Mouse (Mus musculus) spleen, adult 18-20 months (tissue): ENCODE data around the gene Mcat.

Experiments
- DNase-seq, 2 experiments: peaks; one replicate each; pipeline ENCODE4 v3.0.0; 2022; ENCODE audit warnings: mixed read lengths in 2 of 2

Gene Mcat

DNA sequence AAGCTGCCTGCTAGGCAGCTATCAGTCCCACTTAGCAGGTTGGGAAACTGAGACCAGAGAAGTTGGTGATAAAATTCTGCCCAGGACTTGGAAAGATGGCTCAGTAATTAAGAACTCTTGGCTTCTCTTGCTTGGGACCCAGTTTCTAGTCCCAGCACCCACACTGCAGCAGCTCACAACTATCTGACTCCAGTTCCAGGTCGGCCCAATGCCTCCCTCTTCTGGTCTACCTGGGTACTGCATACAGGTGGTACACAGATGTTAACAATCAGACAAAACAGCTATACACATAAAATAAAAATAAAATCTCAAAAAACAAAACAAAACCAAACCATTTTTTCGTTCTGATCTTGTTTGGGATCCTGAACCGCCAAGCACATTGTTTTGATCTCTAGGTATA, 63.2 kb downstream of the Mcat start:
- peak in 1 of 2 experiments; percentile 58 for DNase-seq

DNA sequence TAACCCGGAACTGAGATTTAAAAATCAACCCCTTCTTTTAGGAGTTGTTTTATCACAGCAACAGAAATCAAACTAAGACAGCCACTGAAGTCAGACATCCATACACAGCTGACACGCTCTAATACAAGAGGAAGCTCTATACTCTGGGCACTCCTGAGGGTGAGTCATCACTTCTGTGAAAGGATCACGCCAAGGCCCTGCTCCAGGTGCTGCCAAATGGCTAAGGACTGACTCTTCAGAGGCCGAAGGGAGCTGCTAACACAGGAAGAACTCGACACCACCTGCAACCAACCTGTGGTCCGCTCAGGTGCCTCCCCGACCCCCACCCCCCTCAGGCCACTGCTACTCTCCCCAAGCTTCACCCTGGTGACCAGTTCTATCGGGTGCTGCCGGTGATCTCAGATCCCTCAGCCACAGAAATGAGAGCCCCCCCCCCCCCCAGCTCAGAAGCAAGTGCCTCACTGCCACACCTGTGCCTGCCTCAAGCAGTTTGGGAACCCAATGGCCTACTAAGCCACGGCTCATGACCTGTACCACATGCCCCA, 64.3 kb downstream of the Mcat start:
- no peak for DNase-seq

DNA sequence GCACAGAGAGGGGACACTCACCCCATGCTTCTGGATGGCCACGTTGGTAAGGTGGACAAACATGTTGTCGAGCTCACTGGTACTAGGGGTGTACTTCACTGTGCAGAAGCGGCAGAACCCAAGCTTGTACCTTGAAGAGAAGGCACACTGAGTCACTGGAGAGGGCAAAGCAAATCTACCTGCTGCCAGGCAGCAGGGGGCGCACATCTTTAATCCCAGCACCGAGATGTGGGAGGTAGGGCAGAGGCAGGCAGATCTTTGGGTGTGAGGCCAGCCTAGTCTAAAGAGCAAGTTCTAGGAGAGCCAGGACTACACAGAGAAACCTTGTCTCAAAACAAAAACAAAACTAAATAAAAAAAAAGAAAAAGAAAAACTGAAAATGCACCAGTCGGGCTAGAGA, 66.3 kb downstream of the Mcat start:
- peak in 1 of 2 experiments; percentile 35 for DNase-seq
